Mouse (Mus musculus) CH12.LX (cell line): Measurements from ENCODE around the gene Gm12185. TPM values are rescaled to one million over a fixed set of nuclear protein-coding genes. Genes with fewer than 3 reads are reported as not detected.
"Not testable (repeated sequence)": the region's sequence is repeated elsewhere in the genome, so short reads cannot be mapped to it uniquely, and the experiment has no call there.

Experiments
- DNase-seq: peaks from one replicate; pipeline ENCODE4 v3.0.0-alpha.2; 2013; ENCODE audit errors: extremely low read depth
- H3K27ac ChIP-seq: 2 replicates; pipeline ENCODE4 v1.5.1; 2012; ENCODE audit warnings: low read depth, mild to moderate bottlenecking, control low read depth, moderate library complexity; ENCODE audit not compliant: insufficient read depth
- H3K27me3 ChIP-seq: replicated peaks from 2 replicates; pipeline ENCODE3; 2012; ENCODE audit warnings: inconsistent platforms
- H3K36me3 ChIP-seq, 2 experiments: replicated peaks in 1 of 2; 2 replicates each; pipeline versions ENCODE3 to v1.6.1; 2012; ENCODE audit warnings: inconsistent platforms in 1 of 2, low read length in 1 of 2, mild to moderate bottlenecking in 1 of 2, mixed read lengths in 1 of 2, moderate library complexity in 1 of 2; ENCODE audit not compliant: control insufficient read depth in 1 of 2, insufficient read depth in 1 of 2
- H3K4me1 ChIP-seq, 2 experiments: 2 replicates each; pipeline ENCODE4 v1.6.1; 2012; ENCODE audit warnings: inconsistent platforms in 1 of 2, moderate library complexity in 1 of 2; ENCODE audit not compliant: insufficient read depth in 2 of 2, control insufficient read depth in 1 of 2
- H3K4me2 ChIP-seq: 2 replicates; pipeline ENCODE4 v1.6.1; 2012; ENCODE audit warnings: low read depth, mild to moderate bottlenecking, control low read depth; ENCODE audit not compliant: poor library complexity, insufficient read depth, severe bottlenecking
- H3K4me3 ChIP-seq, 3 experiments: fragments of 150-350 bp in 1 of 3; sonication (generic) in 1 of 3; replicated peaks in 1 of 3; 2 replicates each; pipeline versions ENCODE3 to v1.5.1; 2011 to 2012; ENCODE audit warnings: low read depth in 2 of 3, low read length in 2 of 3, mild to moderate bottlenecking in 2 of 3, moderate library complexity in 2 of 3, control low read depth in 1 of 3, improper control_type of control experiment in 1 of 3, inconsistent platforms in 1 of 3, mixed read lengths in 1 of 3; ENCODE audit not compliant: poor library complexity in 1 of 3
- H3K79me2 ChIP-seq: replicated peaks from 2 replicates; pipeline ENCODE4 v1.6.1; 2012; ENCODE audit warnings: mild to moderate bottlenecking, moderate library complexity; ENCODE audit not compliant: control insufficient read depth, poor library complexity, insufficient read depth, severe bottlenecking; ENCODE audit errors: extremely low read depth
- H3K9ac ChIP-seq: 2 replicates; pipeline ENCODE4 v1.6.1; 2012; ENCODE audit warnings: low read depth, mild to moderate bottlenecking, control low read depth, moderate library complexity; ENCODE audit not compliant: insufficient read depth
- H3K9me3 ChIP-seq: replicated peaks from 2 replicates; pipeline ENCODE3; 2012; ENCODE audit warnings: low read length, inconsistent platforms, mixed read lengths
- BHLHE40 ChIP-seq: IDR thresholded peaks from 2 replicates; pipeline ENCODE4 v1.6.1; 2011; ENCODE audit warnings: mild to moderate bottlenecking, low read depth, low read length, improper control_type of control experiment
- CHD2 ChIP-seq: IDR thresholded peaks from 2 replicates; pipeline ENCODE4 v1.6.1; 2011; ENCODE audit warnings: low read length, improper control_type of control experiment
- ELF1 ChIP-seq: IDR thresholded peaks from 2 replicates; pipeline ENCODE4 v1.6.1; 2014; ENCODE audit warnings: low read depth, mild to moderate bottlenecking, inconsistent platforms, low read length, improper control_type of control experiment
- EP300 ChIP-seq: IDR thresholded peaks from 2 replicates; pipeline ENCODE4 v1.6.1; 2011; ENCODE audit warnings: low read length, improper control_type of control experiment
- ETS1 ChIP-seq: conservative IDR thresholded peaks from 2 replicates; pipeline ENCODE4 v1.6.1; 2012; ENCODE audit warnings: low read depth, mild to moderate bottlenecking, inconsistent platforms, low read length, improper control_type of control experiment, moderate library complexity
- IRF4 ChIP-seq: IDR thresholded peaks from 2 replicates; pipeline ENCODE4 v1.6.1; 2014; ENCODE audit warnings: low read depth, mild to moderate bottlenecking, inconsistent platforms, low read length, improper control_type of control experiment
- JUN ChIP-seq: IDR thresholded peaks from 2 replicates; pipeline ENCODE4 v1.6.1; 2011; ENCODE audit warnings: low read depth, mild to moderate bottlenecking, low read length, improper control_type of control experiment, moderate library complexity; ENCODE audit not compliant: insufficient read depth
- JUND ChIP-seq: conservative IDR thresholded peaks from 2 replicates; pipeline ENCODE4 v1.6.1; 2011; ENCODE audit warnings: low read depth, low read length, improper control_type of control experiment
- KAT2A ChIP-seq: IDR thresholded peaks from 2 replicates; pipeline ENCODE4 v1.6.1; 2012; ENCODE audit warnings: low read length, improper control_type of control experiment, inconsistent platforms; ENCODE audit not compliant: insufficient replicate concordance
- MAFK ChIP-seq: IDR thresholded peaks from 2 replicates; pipeline ENCODE4 v1.6.1; 2011; ENCODE audit warnings: low read length, improper control_type of control experiment; ENCODE audit not compliant: insufficient replicate concordance
- MAX ChIP-seq: IDR thresholded peaks from 2 replicates; pipeline ENCODE4 v1.6.1; 2011; ENCODE audit warnings: low read length, improper control_type of control experiment
- MAZ ChIP-seq: IDR thresholded peaks from 2 replicates; pipeline ENCODE4 v1.6.1; 2012; ENCODE audit warnings: low read depth, mild to moderate bottlenecking, inconsistent platforms, low read length, improper control_type of control experiment, moderate library complexity
- MEF2A ChIP-seq: IDR thresholded peaks from 2 replicates; pipeline ENCODE4 v1.6.1; 2014; ENCODE audit warnings: low read depth, mild to moderate bottlenecking, inconsistent platforms, low read length, improper control_type of control experiment, borderline replicate concordance
- MXI1 ChIP-seq: IDR thresholded peaks from 2 replicates; pipeline ENCODE4 v1.6.1; 2011; ENCODE audit warnings: mild to moderate bottlenecking, low read depth, low read length, improper control_type of control experiment
- MYC ChIP-seq: IDR thresholded peaks from 2 replicates; pipeline ENCODE4 v1.6.1; 2011; ENCODE audit warnings: low read depth, mild to moderate bottlenecking, improper control_type of control experiment, low read length
- NELFE ChIP-seq: IDR thresholded peaks from 2 replicates; pipeline ENCODE4 v1.6.1; 2011; ENCODE audit warnings: low read depth, low read length, improper control_type of control experiment
- RCOR1 ChIP-seq: conservative IDR thresholded peaks from 2 replicates; pipeline ENCODE4 v1.6.1; 2012; ENCODE audit warnings: low read depth, mild to moderate bottlenecking, inconsistent platforms, low read length, improper control_type of control experiment
- SIN3A ChIP-seq: IDR thresholded peaks from 2 replicates; pipeline ENCODE4 v1.6.1; 2012; ENCODE audit warnings: low read length, improper control_type of control experiment, inconsistent platforms
- SMC3 ChIP-seq: IDR thresholded peaks from 2 replicates; pipeline ENCODE4 v1.6.1; 2011; ENCODE audit warnings: low read depth, low read length, improper control_type of control experiment
- TBP ChIP-seq: conservative IDR thresholded peaks from 2 replicates; pipeline ENCODE4 v1.6.1; 2011; ENCODE audit warnings: low read depth, low read length, improper control_type of control experiment
- TCF12 ChIP-seq: IDR thresholded peaks from 2 replicates; pipeline ENCODE4 v1.6.1; 2014; ENCODE audit warnings: low read depth, mild to moderate bottlenecking, inconsistent platforms, low read length, improper control_type of control experiment
- UBTF ChIP-seq: IDR thresholded peaks from 2 replicates; pipeline ENCODE4 v1.6.1; 2012; ENCODE audit warnings: low read depth, mild to moderate bottlenecking, inconsistent platforms, low read length, improper control_type of control experiment, moderate library complexity
- ZNF384 ChIP-seq: IDR thresholded peaks from 2 replicates; pipeline ENCODE4 v1.6.1; 2012; ENCODE audit warnings: low read depth, low read length, improper control_type of control experiment, inconsistent platforms
- dilution Hi-C: fragments of 300-500 bp; cut with MboI; formaldehyde crosslinking; loops from 2 replicates; pipeline ENCODE4 v1.14.3; 2020; ENCODE audit warnings: low sequenced_read_pairs; ENCODE audit not compliant: extremely low pct_unique_long_range_greater_than_20kb, extremely low pct_ligation_motif_present
- in situ Hi-C: fragments of 300-500 bp; cut with MboI; formaldehyde crosslinking; loops from 3 replicates; pipeline ENCODE4 v1.14.3; 2019; ENCODE audit warnings: low sequenced_read_pairs, low pct_ligation_motif_present, low pct_unique_long_range_greater_than_20kb, mixed read lengths
- polyA plus RNA-seq: library from polyadenylated mRNA; unstranded; fragments of >175 nt; gene quantifications from 2 replicates; pipeline ENCODE4 v1.2.1, GENCODE M21; 2012; ENCODE audit warnings: low read depth; ENCODE audit not compliant: insufficient read length
- total RNA-seq, 2 experiments: library from RNA; depleted of rRNA; stranded (reverse); fragments of 300-350 nt in 1 of 2; fragments of >200 nt in 1 of 2; gene quantifications; 2 replicates each; pipeline ENCODE4 v1.2.3; 2012 to 2014

The Gm12185 gene
- total and polyA plus RNA-seq, 3 experiments, result 0.04 to 0.50 TPM; not detected in 1

GRCm38 (mm10) chr11:48900654-48901566 is 91.1 kb downstream of the Gm12185 start:
- Histone ChIP-seq H3K4me2 (peak overlapping the region; percentile 100), H3K4me3 (peak overlapping the region; percentile 27 to 68 (median 38)), H3K27ac (peak overlapping the region; percentile 94), H3K9ac (peak overlapping the region; percentile 62), H3K4me1 (peaks cover 26 to 71% of the 10 kb centered on the region in 2 experiments)
- dilution Hi-C loops, H3K36me3 ChIP-seq, H3K27me3 ChIP-seq, H3K79me2 ChIP-seq, H3K9me3 ChIP-seq, in situ Hi-C loops: not testable (repeated sequence)
- TF ChIP-seq JUND (peak; percentile 67), BHLHE40 (peak; percentile 78), JUN (0 out of 2 replicates have a peak, but pooled peaks have one; percentile 23), UBTF (0 out of 2 replicates have a peak, but pooled peaks have one; percentile 6), ELF1 (0 out of 2 replicates have a peak, but pooled peaks have one; percentile 51), KAT2A (0 out of 2 replicates have a peak, but pooled peaks have one; percentile 40), MYC (peak; percentile 81), ETS1 (peak; percentile 88), EP300 (peak; percentile 98), RCOR1 (peak; percentile 92), TCF12 (peak; percentile 83), MAZ (peak; percentile 82), NELFE (0 out of 2 replicates have a peak, but pooled peaks have one; percentile 36), ZNF384 (0 out of 2 replicates have a peak, but pooled peaks have one; percentile 15), MEF2A (peak; percentile 80), MAX (peak; percentile 61; the same call in 1 of the 2 replicates), TBP (0 out of 2 replicates have a peak, but pooled peaks have one; percentile 18), MAFK (peak; percentile 72; the same call in 1 of the 2 replicates), SMC3 (peak; percentile 13; the same call in 1 of the 2 replicates), SIN3A (peak; percentile 83), CHD2 (peak; percentile 91), IRF4 (peak; percentile 97), MXI1 (peak; percentile 50; the same call in 1 of the 2 replicates)
- DNase-seq, result peak; percentile 93
